Mouse (Mus musculus): Measurements from ENCODE around the gene Bean1. TPM values are rescaled to one million over a fixed set of nuclear protein-coding genes. Genes with fewer than 3 reads are reported as not detected.
A peak's percentile ranks its signal among the peaks of the same experiment; 100 is the strongest.

The Bean1 gene
- polyA plus RNA-seq, 1 experiment from 2014 or later, result 0.28 TPM

DNA sequence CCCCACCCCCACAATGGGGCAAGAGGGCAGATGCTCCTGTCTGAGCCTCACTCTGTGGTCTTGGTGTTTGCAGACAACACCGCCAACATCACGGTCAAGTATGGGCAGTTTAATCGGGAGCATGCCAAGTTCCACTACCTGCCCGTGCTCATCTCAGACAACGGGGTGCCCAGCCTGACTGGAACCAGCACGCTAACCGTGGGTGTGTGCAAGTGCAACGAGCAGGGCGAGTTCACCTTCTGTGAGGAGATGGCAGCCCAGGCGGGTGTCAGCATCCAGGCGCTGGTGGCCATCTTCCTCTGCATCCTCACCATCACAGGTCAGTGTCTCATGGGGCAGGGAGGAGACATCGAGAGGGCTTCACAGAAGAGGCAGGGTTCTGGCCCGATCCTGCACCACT is 29.6 kb upstream of the Bean1 start:
- ATAC-seq (ENCODE audit: insufficient number of reproducible peaks, low FRiP score), result no peak
- H3K4me2 ChIP-seq, result no peak overlapping the region
- H3K9me3 ChIP-seq (replicated peaks), result no peaks in the 10 kb centered on the region
- H3K9ac ChIP-seq, result no peak overlapping the region
- peaks cover 9% of the 10 kb centered on the region; the same call in 1 of the 2 replicates for H3K36me3 ChIP-seq
- H3K4me3 ChIP-seq, result no peak overlapping the region
- H3K4me1 ChIP-seq (replicated peaks), result no peaks in the 10 kb centered on the region
- 84% methylated on average over 13 of the region's 13 CpGs for WGBS
- H3K27ac ChIP-seq (ENCODE audit: poor library complexity, severe bottlenecking), result no peak overlapping the region
- H3K27me3 ChIP-seq (replicated peaks), result no peaks in the 10 kb centered on the region

DNA sequence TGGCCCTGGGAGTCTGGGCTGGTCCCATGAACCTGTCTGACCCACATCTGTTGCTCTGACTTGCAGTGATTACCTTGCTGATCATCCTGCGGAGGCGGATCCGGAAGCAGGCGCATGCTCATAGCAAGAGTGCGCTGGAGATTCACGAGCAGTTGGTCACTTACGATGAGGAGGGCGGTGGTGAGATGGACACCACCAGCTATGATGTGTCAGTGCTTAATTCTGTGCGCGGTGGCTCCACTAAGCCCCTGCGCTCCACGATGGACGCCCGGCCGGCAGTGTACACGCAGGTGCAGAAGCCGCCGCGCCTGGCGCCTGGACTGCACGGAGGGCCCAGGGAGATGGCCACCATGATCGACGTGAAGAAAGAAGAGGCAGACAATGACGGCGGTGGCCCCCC is 27.8 kb upstream of the Bean1 start:
- Histone ChIP-seq H3K36me3 (peaks cover 9% of the 10 kb centered on the region; the same call in 1 of the 2 replicates), H3K9ac (no peak overlapping the region), H3K4me1 (replicated peaks) (no peaks in the 10 kb centered on the region), H3K27me3 (replicated peaks) (no peaks in the 10 kb centered on the region), H3K4me3 (no peak overlapping the region), H3K4me2 (no peak overlapping the region), H3K9me3 (replicated peaks) (no peaks in the 10 kb centered on the region), H3K27ac (ENCODE audit: poor library complexity, severe bottlenecking) (no peak overlapping the region)
- 81% methylated on average over 25 of the region's 25 CpGs for WGBS
- ATAC-seq (ENCODE audit: insufficient number of reproducible peaks, low FRiP score), result no peak

DNA sequence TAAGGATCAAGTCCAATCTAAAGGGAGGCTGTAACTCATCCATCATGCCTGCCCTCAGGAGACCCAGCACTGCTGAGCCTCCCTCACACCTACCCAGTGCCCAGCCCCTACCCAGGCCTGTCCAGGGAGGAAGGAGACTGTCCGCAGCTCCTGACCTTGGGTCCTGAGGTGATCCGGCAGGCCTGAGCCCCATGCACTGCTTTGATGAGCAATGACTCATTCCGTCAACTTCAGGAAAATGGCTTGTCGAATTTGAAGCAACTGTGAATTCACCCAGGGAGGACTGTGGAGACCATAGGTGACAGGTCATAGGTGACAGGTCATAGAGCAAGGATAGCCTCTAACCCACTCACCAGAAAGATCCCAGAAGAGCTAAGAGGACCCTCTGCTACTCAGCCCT is 26.9 kb upstream of the Bean1 start:
- 59% methylated on average over 4 of the region's 4 CpGs for WGBS
- H3K27me3 ChIP-seq (replicated peaks), result no peaks in the 10 kb centered on the region
- no peak overlapping the region for H3K27ac ChIP-seq (ENCODE audit: poor library complexity, severe bottlenecking)
- ATAC-seq (ENCODE audit: insufficient number of reproducible peaks, low FRiP score), result 0 out of 2 replicates have a peak, but pooled peaks have one; percentile 42
- H3K4me2 ChIP-seq, result no peak overlapping the region
- no peaks in the 10 kb centered on the region for H3K9me3 ChIP-seq (replicated peaks)
- no peaks in the 10 kb centered on the region for H3K4me1 ChIP-seq (replicated peaks)
- no peak overlapping the region for H3K4me3 ChIP-seq
- H3K36me3 ChIP-seq, result peaks cover 6% of the 10 kb centered on the region; the same call in 1 of the 2 replicates
- no peak overlapping the region for H3K9ac ChIP-seq

DNA sequence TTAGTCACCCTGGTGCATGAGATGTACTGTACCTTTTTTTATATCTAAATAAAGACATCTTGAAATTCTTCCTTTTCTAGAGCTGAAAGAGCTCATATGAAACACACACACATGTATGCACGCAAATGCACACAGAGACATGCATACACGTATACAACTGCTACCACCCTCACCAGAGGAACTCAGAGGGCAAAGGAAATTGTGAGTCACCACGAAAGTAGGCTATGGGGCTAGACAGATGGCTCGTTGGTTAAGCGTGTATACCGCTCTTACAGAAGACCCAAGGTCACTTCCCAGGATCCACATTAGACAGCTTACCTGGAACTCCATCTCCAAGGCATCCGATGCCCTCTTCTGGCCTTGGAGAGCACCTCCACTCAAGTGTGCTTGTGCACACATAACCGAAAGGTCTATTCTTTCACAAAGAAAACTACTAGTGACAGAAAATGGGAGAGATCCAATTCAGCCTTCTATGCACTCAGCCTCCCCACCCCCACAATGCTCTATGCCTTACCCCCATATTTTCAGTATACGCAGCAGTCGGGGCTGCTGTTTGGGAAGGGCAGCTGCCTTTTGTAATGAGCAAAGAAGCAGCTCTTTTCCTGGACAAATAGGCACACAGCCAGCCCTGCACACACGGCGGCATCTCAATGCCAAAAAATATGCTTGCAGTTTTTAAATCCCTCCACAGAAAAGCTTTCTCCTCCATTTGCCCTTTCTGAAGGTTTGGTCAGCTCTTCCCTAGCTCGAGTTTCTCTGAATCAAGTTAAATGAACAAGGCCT is 25.6 kb upstream of the Bean1 start:
- H3K9ac ChIP-seq, result no peak overlapping the region
- H3K36me3 ChIP-seq, result peaks cover 6% of the 10 kb centered on the region; the same call in 1 of the 2 replicates
- WGBS, result 77% methylated on average over 13 of the region's 13 CpGs
- no peak overlapping the region for H3K4me2 ChIP-seq
- H3K27me3 ChIP-seq (replicated peaks), result no peaks in the 10 kb centered on the region
- no peak for ATAC-seq (ENCODE audit: insufficient number of reproducible peaks, low FRiP score)
- no peak overlapping the region for H3K27ac ChIP-seq (ENCODE audit: poor library complexity, severe bottlenecking)
- no peaks in the 10 kb centered on the region for H3K9me3 ChIP-seq (replicated peaks)
- H3K4me1 ChIP-seq (replicated peaks), result no peaks in the 10 kb centered on the region
- H3K4me3 ChIP-seq, result no peak overlapping the region

DNA sequence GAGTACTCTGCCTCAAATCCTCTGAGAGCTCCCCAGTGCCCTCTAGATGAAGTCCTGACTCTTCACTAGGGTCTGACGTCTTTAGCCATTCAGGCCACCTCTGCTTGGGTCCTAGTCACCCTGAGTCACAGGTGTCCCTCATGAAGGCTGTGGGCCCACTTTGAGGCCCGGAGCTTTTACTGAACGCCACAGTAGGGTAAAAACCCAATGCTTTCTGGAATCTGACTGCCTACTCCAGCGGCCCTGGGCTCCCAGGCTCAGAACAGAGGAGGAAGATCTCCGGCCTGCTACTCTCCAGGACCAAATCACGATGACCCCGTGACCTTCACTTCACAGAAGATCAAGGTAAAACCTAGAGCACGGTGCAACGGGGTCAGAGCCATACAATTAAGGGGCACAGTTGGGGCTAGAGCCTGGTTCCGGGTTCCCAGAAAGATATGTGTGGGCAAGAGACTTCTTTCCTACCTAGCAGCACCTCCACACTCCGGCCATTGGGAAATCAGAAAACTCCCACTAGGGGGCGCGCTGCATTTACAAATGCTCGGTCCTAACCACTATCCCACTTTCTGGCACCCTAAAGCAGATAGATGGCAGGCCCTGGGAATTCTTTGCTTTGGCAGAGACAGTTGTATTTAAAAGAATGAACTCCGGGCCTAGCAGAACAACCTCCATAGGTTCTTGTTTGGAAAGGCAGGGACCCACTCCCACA is 24.1 kb upstream of the Bean1 start:
- Histone ChIP-seq H3K9me3 (replicated peaks) (no peaks in the 10 kb centered on the region), H3K4me1 (replicated peaks) (no peaks in the 10 kb centered on the region), H3K9ac (no peak overlapping the region), H3K4me2 (no peak overlapping the region), H3K27me3 (replicated peaks) (no peaks in the 10 kb centered on the region), H3K27ac (ENCODE audit: poor library complexity, severe bottlenecking) (no peak overlapping the region), H3K36me3 (peaks cover 6% of the 10 kb centered on the region; the same call in 1 of the 2 replicates), H3K4me3 (no peak overlapping the region)
- ATAC-seq (ENCODE audit: insufficient number of reproducible peaks, low FRiP score), result peak; percentile 38; the same call in 1 of the 2 replicates
- WGBS, result 29% methylated on average over 15 of the region's 15 CpGs

DNA sequence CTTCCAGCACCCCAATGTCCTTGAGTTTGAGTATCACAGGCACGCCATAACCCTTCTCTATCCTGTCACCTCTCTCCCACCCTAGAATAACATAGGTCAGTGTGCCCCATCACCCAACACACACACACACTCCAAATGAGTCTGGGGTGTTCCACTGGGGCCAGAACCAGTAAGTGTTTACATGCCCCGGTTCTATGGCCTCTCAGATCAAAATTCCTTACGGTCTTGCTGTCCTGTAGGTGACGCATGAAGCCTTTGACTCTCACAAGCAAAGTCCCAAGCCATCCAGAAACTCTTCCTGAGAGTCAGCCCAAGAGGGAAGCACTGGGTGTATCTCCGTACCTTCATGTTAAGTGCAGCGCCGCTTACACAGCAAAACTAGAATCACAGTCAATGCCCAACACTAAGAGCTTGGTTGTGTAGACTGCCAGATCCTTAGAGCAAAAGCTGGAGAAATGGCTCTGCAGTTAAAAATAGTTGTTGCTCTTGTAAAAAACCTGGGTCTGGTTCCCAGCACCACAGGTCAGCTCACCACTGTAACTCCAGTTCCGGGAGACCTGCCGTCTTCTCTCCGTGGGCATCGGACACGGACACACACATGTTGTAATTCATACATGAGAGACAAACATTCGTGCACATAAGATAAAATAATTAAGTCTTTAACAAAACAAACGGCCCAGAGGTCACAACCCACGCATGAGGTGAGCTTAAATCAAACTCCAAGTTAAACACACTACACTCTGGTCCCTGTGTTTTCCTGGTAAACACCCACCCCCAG is 23.3 kb upstream of the Bean1 start:
- Histone ChIP-seq H3K9me3 (replicated peaks) (no peaks in the 10 kb centered on the region), H3K9ac (no peak overlapping the region), H3K4me3 (no peak overlapping the region), H3K36me3 (peaks cover 6% of the 10 kb centered on the region; the same call in 1 of the 2 replicates), H3K27me3 (replicated peaks) (no peaks in the 10 kb centered on the region), H3K4me2 (no peak overlapping the region), H3K4me1 (replicated peaks) (no peaks in the 10 kb centered on the region), H3K27ac (ENCODE audit: poor library complexity, severe bottlenecking) (no peak overlapping the region)
- ATAC-seq (ENCODE audit: insufficient number of reproducible peaks, low FRiP score), result 0 out of 2 replicates have a peak, but pooled peaks have one; percentile 23
- 87% methylated on average over 15 of the region's 15 CpGs for WGBS

DNA sequence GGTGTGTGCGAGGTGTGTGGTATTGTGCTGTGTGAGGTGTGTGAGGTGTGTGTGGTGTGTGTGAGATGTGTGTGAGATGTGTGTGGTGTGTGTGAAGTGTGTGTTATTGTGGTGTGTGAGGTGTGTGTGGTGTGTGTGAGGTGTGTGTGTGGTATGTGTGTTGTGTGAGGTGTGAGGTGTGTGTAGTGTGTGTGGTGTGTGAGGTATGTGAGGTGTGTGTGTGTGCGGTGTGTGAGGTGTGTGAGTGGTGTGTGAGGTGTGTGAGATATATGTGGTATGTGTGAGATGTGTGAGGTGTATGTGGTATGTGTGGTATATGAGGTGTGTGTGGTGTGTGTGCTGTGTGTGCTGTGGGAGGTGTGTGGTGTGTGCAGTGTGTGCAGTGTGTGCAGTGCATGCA is 22.3 kb upstream of the Bean1 start:
- no peaks in the 10 kb centered on the region for H3K27me3 ChIP-seq (replicated peaks)
- no peaks in the 10 kb centered on the region for H3K4me1 ChIP-seq (replicated peaks)
- no peak overlapping the region for H3K9ac ChIP-seq
- ATAC-seq (ENCODE audit: insufficient number of reproducible peaks, low FRiP score), result peak; percentile 4; the same call in 1 of the 2 replicates
- no peak overlapping the region for H3K4me2 ChIP-seq
- H3K9me3 ChIP-seq (replicated peaks), result no peaks in the 10 kb centered on the region
- peaks cover under 1% of the 10 kb centered on the region; the same call in 1 of the 2 replicates for H3K36me3 ChIP-seq
- WGBS, result 95% methylated on average over 2 of the region's 2 CpGs
- H3K27ac ChIP-seq (ENCODE audit: poor library complexity, severe bottlenecking), result no peak overlapping the region
- H3K4me3 ChIP-seq, result no peak overlapping the region

DNA sequence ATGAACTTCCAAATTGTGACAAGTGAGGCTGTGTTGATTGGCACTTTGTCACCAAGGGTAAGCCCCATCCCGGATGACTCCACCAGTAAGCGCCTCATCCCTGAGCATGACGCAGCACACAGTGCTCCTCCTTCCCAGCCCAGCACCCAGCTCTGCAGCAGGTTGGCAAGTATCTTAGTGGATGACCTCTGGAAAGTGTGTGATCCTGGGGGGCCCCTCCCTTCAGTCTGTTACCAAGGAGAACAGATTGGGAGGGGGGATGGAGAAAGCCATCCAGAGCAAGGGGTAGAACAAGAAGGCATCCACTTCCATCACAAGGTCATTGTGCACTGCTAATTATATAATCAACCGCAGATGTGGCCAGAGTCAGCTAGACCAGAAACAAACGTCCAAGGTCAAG is 9.5 kb upstream of the Bean1 start:
- Histone ChIP-seq H3K4me2 (no peak overlapping the region), H3K4me1 (replicated peaks) (0 out of 2 replicates have a peak, but pooled peaks cover 3% of the 10 kb centered on the region), H3K36me3 (no peaks in the 10 kb centered on the region), H3K4me3 (no peak overlapping the region), H3K9me3 (replicated peaks) (no peaks in the 10 kb centered on the region), H3K9ac (no peak overlapping the region), H3K27me3 (replicated peaks) (no peaks in the 10 kb centered on the region), H3K27ac (ENCODE audit: poor library complexity, severe bottlenecking) (no peak overlapping the region)
- ATAC-seq (ENCODE audit: insufficient number of reproducible peaks, low FRiP score), result no peak
- 64% methylated on average over 5 of the region's 5 CpGs for WGBS

DNA sequence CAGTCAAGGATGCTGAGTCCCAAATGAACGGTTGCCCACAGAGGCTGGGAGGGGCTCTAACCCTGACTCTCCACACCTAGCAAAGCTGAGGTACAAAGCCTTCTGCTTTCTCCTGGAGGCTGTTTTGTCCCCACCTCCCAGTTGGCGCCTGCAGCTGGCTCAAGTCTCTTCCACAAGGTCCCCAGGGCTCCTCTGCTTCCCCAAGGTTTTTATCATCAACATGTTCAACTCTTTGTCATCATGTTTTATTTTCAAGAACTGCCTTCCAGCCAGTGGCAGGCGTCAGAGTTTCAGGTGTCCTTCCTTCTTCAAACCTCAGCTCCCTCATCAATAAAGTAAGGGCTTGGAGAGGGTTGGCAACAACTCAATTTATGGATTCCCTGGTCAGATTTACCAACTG is 781 bp upstream of the Bean1 start:
- H3K9me3 ChIP-seq (replicated peaks), result no peaks in the 10 kb centered on the region
- WGBS, result 73% methylated on average over 3 of the region's 3 CpGs
- H3K4me1 ChIP-seq (replicated peaks), result peaks cover 11% of the 10 kb centered on the region; the same call in 1 of the 2 replicates
- no peak overlapping the region for H3K27ac ChIP-seq (ENCODE audit: poor library complexity, severe bottlenecking)
- H3K4me3 ChIP-seq, result no peak overlapping the region
- no peak overlapping the region for H3K4me2 ChIP-seq
- H3K36me3 ChIP-seq, result no peaks in the 10 kb centered on the region
- no peak overlapping the region for H3K9ac ChIP-seq
- H3K27me3 ChIP-seq (replicated peaks), result peaks cover 57% of the 10 kb centered on the region
- no peak for ATAC-seq (ENCODE audit: insufficient number of reproducible peaks, low FRiP score)

DNA sequence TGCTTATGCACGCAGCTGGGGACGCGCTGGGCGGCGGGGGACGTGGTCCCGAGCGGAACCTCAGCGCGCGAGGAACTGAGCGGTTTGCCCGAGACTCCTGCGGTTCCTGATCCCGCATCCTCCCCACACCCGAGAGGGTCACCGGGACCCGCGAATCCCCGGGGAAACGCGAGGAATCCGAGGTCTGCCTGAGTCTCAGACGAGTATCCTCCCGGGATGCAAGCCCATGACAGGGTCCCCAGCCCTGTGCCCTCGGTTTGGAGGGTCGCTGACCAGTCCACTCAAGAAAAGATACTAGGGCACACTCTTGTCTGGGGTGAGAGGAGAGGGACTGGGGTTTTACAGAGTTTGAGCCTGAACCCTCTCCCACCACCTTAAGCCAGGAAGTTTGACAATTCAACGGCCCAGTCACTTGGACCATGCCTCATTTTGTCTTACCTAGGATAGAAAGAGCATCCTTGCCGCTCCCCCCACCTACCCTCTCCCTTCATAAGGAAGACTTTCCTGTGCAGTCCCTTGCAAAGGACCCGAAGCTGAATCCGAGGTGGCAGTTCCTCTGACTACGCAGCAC is 893 bp downstream of the Bean1 start:
- Histone ChIP-seq H3K27me3 (replicated peaks) (peaks cover 58% of the 10 kb centered on the region), H3K36me3 (no peaks in the 10 kb centered on the region), H3K27ac (ENCODE audit: poor library complexity, severe bottlenecking) (no peak overlapping the region), H3K4me1 (replicated peaks) (peaks cover 16% of the 10 kb centered on the region), H3K9me3 (replicated peaks) (no peaks in the 10 kb centered on the region), H3K4me3 (peak overlapping the region; percentile 62), H3K4me2 (peak overlapping the region; percentile 94), H3K9ac (peak overlapping the region; percentile 71)
- WGBS, result 5% methylated on average over 32 of the region's 32 CpGs
- ATAC-seq (ENCODE audit: insufficient number of reproducible peaks, low FRiP score), result no peak
